Mouse (Mus musculus) adrenal gland, adult (tissue): ENCODE measurements around the gene Tll2.

Experiments
- DNase-seq, 2 experiments: peaks; one replicate each; pipeline ENCODE4 v3.0.0; 2022 to 2023; ENCODE audit warnings: low spot score in 1 of 2; ENCODE audit not compliant: inconsistent age in 2 of 2

Gene Tll2

DNA sequence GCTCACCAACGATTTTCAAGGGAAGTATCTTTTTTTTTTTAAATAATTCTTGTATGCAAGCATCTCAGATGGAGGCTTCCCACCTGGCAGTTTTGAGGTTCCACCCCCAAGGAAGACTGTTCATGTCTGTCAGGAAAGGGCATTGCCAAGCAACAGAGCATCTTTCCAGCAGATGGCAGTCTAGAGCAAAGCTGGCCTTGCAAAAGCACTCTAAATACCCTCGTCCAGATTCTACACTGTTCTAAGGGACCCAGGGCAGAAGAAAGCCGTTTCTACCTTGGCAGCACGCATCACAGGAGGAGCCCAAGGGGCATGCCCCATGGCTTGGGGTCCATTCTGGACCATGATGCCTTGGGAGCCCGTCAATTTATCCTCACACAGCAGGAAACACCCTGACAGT lies 116.8 kb downstream of the Tll2 start:
- DNase-seq: peak; percentile 23 to 76

DNA sequence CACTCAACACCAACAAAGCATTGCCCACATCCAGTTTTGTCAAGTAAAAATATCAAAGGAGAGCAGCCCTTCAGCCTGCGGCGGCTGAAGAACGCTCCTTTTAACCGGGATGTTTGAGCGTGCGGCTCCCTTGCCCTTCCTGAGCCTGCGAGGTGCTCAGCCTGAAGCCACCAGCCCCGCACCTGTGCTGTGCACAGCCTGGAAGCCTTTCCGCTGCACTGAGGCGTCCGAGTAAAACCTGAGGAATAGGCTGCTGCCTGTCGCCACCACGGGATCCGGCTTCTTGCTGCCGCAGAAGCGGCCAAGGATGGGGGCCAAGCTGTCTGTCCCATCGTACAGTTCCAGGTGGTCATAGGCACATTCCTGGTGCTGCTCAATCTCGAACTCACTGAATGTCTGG lies 118.1 kb downstream of the Tll2 start:
- DNase-seq: no peak

DNA sequence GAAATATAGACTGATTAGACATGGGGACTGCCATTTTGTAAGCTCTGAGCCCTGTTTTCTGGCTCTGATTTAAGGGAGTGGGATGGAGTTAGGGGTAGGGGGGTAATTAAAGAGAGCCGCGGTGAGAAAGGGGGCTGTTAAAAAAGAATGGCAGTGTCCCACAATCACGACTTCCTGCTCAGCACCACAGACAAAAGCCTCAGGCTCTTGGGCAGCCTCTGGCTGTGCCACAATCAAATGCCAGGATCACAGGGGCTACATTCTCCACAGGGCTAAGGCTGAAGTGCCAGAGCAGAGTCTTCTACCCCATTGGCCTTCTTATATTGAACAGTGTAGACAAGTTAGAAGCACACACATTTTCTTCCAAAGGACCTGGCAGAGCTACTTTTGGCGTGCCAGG lies 118.7 kb downstream of the Tll2 start:
- no peak for DNase-seq

DNA sequence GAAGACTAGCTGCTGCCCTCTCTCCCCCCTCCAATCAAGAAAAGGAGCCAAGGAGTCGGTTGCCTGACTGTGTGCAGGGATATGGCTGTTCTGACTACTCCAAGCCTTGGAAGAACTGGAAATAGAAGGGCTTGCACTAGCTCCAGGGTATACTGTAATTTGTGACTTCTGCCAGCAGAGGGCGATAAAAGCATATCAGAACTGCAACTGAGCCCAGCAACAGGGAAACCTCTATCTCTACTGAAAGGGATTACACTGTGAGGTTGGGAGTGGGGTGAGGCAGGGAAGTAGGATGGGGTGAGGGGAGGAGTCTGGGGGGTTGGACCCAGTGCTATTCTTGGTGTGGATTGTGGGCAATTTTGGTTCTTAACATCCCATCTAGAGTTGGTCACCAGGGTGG lies 119.9 kb downstream of the Tll2 start:
- peak; percentile 58 to 90 for DNase-seq

DNA sequence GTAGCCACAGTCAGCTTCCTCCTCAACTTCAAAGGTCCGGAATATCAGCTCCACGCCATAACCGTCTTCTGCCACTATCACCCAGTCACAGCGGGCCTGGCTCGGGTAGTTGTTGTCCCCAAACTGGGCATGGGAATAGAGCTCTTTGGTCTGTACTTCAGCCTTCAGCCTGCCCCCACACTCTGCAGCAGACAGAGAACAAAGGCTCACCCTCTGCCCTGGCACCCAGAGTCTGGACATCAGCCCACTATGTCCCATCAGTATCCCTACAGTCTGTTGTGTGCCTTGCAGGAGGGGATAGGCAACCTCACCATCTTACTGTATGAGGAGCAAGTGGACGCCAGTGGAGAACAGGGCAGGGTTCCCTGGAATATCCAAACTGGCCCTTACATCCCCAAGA lies 120.3 kb downstream of the Tll2 start:
- DNase-seq: no peak

DNA sequence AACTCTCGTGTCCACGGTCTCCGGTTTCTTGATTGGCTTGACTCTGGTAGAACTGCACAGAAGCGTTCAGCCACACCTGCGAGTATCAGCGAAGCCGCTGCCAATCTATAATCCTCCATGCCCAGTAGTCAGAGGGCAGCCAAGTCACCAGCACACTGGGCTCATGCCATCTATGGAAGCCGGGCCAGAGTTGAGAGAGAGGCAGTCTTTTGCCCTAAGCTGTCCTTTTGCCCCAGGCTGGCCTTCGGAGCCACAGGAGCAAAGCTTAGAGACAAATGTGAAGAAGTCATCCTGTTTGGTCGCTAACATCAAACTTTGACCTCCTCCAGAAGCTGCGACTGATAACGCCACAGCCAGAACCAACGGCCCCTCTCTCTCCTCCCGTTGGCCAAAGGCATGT lies 123.0 kb downstream of the Tll2 start:
- DNase-seq: no peak

DNA sequence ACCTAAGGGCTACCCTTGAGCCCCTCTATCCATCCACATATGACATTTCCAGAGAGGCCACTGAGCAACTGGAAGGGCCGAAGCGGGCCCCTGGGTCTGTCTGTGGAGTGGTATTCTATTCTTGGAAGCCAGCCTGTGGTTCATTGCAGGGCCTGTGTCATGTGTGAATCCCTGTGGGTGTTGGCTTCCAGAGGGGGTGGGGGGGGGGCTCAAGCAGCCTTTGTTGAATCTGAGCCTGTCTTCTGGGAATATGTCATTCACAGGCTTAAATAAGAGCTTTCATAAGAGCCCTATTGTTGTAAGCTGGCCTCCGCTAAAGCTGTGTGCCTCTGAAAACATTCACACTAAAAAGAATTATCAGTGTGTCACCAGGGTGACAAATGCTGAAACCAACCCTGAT lies 125.0 kb downstream of the Tll2 start:
- no peak for DNase-seq

DNA sequence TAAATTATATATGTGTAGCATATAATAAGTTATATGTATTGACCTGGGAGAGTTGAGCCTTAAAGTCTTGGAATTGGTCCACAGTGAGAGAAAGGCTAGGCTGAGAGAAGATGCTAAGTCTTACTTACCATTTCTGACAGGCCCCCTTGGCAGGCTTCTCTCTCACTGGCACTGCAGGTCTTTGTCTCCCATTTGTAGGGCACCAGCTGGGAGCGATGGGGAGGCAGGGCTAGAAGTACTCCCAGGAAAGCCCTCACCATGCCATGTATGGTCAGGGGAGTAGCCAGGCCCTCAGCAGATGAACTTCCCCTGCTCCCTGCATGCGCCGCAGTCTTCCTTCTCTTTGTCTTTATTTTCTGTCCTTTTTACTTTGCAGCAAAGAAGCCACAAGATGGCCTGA lies 129.7 kb downstream of the Tll2 start, which contains the start of gene Opalin:
Gene Opalin (minus strand): TSS at position 208 of the 400 bp plus-strand sequence.
- no peak for DNase-seq

DNA sequence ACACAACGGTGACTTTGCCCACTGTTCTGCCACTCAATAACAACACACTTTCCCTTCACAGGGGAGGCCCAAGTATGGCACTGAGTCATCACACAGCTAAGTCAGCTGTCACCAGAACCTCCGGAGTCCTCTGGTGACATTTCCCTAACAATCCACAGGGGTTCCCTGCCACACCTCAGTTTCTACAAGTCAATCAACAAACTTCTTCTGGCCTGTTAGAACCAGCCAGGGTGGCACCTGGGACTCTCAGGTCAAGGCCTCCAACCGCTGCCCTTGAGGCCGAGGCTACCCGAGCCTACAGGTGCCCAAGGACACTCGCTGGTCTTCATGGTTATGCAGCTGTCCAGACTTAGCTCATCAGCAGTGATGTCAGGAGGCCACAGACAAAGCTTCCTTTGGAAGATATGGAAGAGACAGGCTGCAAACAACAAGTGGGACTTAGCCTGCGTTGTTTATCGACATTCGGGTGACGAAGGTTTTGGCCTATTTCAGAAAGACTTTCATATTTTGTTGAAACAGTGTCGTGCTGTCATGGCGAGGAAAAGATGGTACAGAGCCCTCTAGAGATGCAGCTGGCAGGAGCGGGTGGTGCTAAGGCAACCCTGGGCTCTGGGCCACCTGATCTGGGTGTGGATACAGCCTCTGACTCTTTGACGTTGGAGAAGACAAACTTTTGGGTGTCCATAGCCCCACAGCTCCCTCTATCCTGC lies 132.7 kb downstream of the Tll2 start:
- DNase-seq: peak in 1 of 2 experiments; percentile 58

DNA sequence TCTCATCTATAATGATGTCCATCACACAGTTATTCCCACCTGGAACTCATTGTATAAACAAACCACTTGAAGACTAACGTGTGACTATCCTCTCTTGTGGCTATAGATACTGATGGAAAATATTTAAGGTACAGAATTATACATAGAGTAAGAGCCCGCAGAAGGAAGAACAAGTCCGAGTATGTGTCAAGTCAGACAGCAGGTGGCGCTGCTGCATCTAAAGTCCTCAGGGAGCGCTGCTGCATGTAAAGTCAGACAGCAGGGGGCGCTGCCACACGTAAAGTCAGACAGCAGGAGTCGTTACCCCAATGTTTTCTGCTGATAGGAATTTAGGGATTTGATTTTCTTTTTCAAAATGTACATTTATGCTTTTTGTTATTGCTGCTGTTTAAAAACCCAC lies 135.1 kb downstream of the Tll2 start:
- DNase-seq: peak; percentile 78 to 94

DNA sequence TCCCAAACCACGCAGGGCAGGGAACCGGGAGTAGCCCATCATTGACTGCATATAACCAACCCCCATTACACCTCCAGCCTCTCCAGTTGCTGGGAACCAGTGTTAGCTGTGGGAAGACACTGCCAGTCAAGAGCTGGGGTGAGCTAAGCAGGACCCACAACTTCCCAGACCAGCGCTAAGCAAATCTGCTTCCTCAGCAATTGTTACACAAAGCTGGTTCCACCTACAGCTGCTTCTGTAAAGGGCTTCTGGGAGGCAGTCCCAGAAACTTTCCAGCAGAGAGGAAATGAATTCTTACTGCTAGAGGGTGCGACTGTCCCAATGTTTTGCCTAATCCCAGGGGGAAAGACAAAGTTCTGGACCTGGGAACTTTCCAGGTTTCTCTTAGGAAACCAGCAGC lies 151.9 kb downstream of the Tll2 start:
- DNase-seq: no peak

DNA sequence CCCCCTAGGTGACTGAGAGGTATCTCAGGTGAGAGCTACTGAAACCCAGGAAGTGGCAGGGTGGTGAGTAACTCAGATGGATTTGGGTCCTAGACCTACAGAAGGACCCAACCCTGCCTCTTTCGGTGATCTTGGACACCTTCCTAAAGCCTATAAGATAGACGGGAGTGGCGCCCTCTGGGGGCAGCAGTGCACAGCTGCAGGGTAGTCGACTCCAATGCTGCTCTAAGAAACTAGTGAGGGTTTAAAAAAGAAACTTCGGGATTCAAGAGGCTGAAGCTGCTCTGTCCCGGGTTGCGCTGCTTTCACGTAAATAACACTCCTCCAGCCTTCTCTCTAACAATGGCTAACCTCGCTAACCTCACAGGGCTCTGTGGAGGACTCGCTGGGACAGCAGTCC lies 153.1 kb downstream of the Tll2 start:
- peak; percentile 15 to 54 for DNase-seq

DNA sequence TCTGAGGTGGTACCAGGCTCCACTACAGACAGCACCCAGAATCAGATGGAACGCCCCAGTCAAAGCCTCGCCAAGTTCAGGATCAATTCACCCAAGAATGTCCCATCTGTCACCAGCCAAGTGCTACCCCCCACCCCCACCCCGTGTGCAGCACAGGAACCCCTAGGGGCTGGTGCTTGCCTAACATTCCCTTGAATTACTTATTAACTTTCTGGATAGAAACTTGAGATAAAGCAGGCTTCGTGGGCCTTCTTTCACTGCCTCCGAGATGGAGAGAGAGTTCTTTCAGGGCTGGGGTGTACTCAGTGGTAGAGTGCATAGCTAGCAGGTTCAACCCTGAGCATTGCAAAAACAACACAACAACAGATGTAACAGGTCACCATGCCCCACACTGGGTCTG lies 154.4 kb downstream of the Tll2 start:
- no peak for DNase-seq

DNA sequence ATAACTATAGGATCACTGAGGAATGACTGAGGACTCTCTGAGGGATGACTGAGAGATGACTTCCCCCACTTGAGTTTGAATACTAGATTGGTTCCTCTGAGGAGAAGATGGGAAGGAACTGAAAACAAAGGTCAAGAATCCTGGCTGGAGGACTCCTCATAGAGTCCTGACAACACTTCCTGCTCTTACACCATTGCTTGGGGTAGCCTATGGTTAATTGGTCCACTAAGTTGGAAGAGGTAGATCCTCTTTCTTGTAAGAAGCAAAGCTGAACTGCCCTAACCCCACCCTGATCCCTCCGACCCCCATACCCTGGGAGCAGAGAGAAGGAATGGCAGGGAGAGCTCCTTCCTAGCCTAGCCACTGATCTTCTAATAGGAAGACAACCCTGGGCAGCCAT lies 154.9 kb downstream of the Tll2 start:
- no peak for DNase-seq

DNA sequence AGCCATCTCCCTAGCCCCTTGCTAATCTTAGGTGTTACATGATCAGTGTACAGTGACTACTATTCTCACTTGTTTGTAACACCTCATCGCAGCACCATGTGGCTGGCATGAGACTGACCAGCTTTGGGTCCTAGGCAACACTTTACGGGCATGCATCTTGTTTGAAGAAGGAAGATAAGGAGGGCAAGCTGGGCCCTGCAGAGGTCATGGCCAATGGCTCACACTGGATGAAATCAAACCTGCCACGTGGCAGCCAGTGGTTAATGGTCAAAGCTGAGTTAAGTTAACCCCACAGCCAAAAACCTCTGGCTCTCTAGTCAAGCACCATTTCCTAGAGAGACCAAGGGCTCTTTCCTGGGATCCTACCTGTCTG lies 158.5 kb downstream of the Tll2 start:
- no peak for DNase-seq

DNA sequence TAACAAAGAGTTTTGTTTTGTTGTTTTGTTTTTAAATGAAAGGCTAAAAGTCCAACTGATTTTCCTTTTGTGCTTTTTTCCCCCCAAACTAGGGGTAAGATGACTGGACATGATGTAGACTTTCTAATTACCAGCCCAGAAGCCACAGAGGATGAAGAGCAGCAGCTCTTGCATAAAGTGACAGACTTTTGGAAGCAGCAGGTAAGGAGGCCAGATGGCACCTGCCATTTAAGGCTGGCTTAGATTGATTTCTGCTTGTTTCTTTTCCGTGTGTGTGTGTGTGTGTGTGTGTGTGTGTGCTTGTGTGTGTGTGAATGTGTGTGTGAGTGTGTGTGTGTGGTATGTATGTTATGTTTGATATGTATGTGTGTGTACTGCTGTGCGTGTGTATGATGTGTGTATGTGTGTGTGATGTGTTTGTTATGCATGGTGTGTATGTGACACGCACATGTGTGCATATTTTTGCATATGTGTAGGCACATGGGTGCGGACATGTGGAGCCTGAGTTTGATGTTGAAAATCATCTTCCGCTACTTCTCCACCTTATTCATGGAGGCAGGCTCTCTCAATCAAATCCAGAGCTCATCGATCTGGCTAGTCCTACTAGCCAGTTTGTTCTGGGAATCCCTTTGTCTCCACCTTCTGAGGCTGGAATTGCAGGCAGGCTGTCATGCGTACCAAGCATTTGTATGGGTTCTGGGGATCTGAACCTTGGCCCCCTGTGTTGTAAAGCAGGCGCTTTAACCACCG lies 159.0 kb downstream of the Tll2 start:
- no peak for DNase-seq

DNA sequence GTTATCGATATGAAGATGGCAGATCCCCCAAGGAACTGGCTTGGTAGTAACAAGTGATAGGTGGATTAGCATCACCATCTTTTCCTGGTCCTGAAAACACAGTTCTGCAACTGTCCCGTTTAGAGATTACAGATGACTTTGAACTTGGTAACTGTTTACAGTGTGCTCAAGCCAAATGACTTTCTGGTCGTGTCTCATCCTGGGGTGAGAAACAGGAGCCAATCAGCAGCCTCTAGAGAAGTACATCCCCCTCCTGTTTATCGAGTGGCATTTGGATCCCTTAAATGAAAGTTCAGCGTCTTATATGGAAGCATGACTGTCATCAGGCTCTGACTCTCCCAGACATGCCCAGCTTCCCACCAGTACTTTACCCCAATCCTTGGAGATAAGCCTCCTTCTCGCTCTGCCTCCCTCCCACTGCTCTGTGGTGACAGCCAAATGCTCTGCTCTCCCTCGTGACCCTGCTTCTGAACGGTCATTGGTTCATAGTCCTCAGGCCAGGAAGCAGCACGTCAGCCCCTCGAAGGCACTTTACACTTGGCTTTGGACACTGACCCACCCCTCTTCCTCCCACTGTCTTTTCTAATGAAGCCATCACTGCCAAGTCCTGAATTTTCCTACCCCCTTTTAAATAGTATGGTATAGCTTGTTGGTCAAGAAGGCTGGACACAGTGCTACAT lies 161.4 kb downstream of the Tll2 start:
- DNase-seq: no peak

DNA sequence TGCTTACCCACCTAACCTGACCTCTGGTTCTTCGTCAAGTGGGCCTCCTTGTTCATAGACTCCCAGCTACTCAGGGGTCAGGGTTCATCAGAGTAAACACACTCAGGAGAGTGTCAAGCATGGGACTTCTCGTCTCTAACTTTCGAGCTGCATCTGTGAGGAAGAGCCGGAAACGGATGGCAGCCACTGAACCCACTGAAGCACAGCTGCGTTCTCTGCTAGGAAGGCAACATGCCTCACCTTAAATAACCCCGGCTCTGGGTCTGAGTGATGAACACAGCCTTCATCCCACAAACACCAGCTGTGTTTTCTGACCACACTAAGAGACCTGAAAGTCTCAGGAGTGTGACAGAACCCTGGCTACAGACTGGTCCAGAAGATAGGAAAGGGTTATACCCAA lies 167.5 kb downstream of the Tll2 start:
- no peak for DNase-seq

DNA sequence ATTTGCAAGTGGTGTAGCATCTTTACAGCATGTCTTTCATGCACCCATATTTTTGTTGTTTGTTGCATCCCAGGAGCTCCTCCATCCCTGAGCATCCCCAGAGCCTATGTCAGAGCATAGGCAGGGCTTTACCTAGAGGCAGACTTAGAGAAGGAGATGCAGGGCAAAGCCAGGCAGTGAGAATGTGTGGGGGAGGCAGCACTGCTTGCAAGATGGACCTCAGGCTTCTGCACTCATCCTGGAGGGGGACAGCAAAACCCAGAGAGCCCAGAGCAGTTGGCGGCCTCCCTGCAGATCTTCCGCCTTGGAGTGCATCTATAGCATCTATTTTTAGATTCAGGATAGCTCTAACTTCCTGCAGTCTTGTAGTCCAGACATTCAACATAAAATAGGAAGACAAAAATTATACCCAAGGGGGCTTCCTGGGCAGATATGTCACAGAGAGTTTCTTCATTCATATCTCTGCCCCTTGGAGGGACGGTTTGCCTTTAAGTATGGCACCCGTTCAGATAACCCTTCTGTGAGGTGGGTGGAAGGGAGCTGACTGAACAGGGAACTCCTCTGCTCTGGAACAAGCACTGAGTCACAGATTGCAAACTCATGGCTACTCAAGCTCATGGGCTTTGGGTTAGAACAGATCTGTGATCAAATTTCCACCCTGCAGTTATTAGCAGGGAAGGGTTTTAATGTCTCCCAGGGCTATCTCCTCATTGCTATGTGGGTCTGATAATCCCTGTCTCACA lies 170.7 kb downstream of the Tll2 start:
- no peak for DNase-seq
